Mouse (Mus musculus): Measurements from ENCODE around the gene Atf7ip.
"Not testable (repeated sequence)": the region's sequence is repeated elsewhere in the genome, so short reads cannot be mapped to it uniquely, and the experiment has no call there.

The Atf7ip gene

DNA sequence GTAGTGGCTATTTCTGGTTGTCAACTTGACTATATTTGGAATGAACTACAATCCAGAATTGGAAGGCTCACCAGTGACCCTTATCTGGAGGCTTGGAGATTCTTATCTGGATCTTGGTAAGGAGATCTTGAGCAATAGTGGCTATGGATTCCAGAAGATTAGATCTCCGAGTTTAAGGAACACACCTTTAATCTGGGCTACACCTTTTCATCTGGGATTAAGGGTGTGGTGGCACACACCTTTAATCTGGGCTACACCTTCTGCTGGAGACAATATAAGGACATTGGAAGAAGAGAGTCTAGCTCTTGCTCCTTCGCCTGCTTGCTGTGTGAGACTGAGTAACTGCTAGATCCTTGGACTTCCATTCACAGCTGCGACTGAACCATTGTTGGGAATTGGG lies at the start of gene Atf7ip:
Gene Atf7ip, plus strand, starts transcription at position 301 of the 400 bp plus-strand sequence.
- DNase-seq = not testable (repeated sequence)

DNA sequence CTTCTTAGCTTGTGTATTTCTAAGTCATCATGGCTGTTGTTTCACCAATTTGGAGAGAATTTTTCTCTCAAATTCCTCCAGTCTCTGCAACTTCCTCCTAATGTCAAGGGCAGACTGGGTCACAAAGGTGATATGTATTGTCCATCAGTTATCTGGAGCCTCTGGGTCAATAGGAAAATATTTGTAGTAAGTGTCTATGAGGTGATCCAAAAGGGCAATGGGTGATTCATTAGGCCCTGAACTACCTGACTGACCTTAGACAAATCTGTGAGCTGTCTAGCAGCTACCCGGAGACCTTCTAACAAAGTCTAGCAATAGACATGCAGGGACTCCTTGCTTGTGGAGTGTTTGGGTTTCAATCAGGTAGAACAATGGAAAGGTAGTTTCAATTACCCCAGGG lies 49.7 kb upstream of the Atf7ip start:
- DNase-seq = no peak

DNA sequence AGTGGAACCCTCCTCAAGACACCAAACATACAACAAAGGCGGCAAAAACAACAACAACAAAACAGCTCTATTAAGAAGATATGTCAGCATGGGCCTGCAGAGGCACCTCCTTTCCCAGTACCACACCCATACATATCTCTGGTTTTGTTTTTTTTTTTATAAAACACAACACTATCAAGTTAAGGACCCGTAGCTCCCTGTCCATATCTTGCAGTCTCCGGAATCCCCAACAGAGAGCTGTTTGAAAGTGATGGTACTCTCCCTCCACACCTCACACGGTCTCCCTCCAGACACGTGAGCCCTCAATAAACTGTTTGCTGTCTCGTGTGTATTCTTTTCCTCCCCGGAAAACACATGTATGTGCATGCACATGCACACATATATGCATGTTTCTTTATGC lies 46.8 kb upstream of the Atf7ip start:
- DNase-seq = no peak

DNA sequence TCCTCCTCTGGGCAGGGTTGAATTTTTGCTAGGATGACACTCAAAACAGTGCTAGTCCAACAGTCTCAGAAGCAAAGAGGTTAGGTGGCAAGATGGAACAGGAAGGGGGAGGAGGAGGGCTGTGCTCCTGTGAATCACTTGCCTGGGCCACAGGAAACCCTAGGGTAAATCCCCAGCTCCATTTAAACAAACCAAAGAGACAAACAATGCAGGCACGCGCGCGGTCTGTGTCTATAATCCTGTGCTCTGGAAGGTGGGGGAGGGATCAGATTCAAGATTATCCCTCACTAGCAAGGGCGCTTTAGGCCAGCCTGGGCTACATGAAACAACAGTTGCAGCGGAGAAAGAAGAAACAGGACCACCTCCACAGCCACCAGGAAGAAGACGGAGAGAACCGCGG lies 42.5 kb upstream of the Atf7ip start:
- no peak for DNase-seq

DNA sequence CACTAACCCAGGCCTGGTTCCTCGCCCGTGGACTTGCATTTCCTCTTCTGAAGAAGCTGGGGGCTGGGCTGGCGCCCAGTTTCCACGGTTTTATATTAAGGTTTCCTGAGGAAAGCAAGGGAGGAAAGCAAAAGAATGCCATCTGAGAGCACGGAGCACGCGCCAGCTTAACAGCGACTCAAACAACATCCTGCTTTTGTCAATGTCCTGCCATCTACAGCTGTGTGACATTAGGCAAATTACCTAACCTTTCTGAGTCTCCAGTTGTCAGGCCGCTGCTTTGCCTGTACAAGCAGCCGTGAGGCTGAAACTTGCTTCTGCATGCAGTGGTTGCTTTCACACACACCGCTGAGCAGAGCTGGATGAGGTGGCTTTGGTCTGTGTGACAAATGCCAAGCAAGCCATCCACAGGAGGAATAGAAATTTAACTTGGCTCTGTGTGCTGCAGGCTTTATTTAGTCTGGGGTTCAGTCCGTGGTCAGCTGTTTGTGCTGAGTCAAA lies 41.8 kb upstream of the Atf7ip start:
- peak; percentile 65 for DNase-seq

DNA sequence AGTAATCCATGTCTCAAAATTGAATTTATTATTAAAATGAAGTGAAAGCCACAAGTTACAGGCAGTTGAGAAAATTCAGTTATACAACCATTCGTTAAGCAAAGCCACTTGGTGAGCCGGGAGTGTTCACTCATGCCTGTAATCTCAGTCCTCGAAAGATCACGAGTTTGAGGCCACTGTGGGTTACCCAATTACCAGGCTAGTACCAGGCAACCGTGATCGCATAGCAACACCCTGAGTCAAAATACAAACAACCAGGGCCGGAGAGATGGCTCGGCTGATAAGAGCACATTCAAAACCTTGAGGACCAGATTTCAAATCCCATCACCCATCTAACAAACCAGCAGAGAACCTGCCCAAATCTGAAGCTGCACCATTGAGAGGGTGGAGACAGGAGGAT lies 40.9 kb upstream of the Atf7ip start:
- DNase-seq = peak; percentile 83

DNA sequence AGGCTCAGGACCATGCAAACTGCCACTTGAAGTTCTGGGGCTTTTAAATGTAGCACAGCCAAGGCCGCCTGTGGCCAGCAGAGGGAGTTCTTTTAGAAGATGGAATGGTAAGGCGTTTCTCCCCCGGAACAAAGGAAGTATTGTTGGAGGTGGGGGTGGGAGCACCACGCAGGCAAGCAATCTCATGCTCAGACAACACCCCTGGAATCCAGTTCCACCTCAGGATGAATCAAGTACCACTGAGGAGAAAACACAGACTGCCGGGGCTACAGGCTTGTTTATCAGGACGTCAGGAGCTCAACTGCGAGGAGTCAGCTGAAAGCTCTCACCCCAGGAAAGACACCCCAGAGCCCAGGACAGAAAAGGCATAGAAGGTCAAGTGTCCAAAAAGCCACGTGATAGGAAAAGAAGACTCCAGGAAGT lies 40.0 kb upstream of the Atf7ip start:
- DNase-seq = peak; percentile 46

DNA sequence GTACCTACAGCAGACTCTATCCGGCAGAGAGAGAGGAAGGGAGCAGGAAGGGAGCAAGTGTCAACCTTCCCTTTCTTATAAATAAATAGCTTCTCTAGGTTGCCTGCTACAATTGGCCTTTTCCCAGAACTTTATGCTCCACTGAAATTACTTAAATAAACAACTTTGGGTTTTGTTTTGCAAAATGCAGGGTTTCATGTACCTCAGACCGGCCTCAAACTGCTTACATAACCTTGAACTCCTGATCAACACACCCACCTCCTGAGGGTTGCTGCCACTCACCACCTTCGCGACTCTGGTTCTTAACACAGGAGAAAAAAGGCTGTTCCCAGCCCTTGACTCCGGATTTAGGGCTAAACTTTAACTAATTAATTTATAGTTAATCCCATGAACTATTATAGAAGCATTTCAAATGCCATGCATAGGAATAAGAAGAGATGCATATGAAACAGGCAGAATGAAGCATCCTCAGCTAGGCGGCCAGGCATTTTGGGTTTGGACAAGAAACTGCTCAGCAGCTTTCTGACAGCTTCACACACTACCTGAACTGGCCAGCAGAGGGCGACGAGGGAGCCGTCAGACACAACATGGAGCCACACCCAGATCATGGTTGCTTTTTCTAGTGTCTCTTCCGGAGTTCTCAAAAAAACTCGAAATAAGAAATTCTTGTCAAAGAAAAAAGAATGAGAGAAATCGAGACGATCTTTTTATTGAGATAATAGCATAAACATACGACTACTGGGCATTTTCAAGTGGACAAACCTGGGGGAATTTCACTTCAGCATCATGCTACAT lies 38.8 kb upstream of the Atf7ip start:
- DNase-seq = peak; percentile 79

DNA sequence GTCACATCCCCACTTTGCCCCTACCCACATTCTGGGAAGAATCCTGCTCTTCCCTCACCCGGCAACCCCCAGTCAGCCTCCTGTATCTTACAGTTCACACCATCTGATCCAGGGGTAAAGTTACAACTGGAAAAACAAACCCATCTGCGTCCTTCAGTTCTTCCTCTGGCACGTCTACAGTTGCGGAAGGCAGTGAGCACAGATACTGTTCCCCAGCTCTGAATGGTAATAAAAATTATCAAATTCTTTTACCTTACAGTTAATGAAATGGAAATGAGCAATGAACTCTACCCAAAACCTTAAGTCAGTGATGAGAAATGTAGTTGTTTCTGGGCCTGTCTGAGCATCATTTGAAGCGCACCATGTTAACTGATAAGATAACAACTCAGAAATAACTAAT lies 38.1 kb upstream of the Atf7ip start:
- no peak for DNase-seq

DNA sequence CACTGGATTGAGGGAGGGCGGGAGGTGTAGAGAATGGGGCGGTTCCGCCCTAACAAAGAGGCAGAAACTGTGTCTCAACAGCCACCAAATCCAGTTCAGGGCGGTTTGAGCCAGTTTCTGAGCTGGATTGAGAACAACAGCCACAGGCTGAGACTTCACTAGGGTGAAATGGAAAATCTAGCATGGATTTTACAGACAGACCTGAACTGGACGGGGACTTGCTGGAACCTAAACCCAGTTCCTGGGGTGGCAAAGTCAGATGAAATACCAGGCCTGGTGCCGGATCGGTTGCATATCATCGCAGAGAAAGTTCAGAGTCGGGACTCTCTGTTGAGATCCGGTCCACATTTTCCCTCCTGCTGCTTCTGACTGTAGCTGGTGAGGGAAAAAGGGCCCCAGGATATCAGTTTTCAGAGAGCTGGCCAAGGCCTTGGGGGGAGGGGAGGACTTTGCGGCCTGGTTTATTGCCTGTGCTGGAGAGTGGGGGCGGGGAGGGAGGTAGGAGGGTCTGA lies 37.5 kb upstream of the Atf7ip start:
- peak; percentile 95 for DNase-seq

DNA sequence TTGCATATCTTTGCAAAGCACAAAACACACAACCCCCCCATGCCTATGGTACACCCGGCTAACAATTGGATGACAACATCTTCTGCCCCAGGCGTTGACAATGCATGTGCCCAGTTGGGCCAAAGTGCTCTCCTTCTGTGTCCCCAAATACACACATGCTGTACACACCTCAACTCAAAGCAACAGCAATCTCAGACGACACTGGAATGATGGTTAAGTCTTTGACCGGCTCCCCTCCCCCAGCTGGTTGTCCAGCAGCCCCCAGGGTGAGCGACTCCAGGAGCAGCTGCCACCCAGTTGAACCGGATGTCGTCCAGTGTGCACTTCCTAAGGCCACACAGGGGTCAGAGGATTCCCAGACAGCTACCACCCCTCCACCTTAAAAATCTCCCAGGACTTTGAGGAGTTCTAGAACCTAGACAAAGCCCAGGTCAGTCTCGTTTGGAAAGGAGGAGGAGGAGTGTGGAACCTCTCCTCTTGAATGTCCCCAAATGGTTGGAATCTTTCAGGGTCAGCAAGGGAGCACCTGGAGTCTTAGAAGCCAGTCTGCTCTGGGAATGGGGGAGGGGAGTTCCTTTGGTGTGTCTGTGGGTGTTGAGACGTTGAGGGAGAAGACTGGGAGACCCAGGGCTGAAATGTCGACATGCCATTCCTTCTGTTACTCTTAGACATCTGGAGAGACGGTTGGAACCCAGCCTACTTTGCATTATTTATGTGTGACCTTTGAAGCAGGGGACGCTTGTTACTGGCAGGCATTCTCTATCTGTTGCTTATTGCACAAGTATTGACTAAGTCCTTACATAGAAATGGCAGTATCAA lies 36.8 kb upstream of the Atf7ip start:
- DNase-seq = no peak

DNA sequence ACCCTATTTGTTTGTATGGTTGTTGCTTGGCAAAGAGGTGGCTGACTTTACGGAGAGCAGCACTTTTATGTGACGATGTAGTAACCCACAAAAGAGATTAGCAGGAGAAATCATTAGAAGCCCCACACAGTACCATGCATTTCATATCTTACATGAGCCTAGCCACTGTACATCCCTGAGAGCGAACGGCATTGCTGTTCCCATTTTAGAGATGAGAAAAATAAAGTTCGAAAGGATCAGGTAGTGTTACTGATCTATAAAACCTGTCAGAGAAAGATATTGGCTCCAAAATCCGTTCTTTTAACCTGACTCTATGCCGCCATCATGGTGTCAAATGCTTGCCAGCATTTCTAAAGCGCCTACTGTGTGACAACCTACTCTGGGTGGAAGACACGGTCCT lies 36.2 kb upstream of the Atf7ip start:
- DNase-seq = no peak

DNA sequence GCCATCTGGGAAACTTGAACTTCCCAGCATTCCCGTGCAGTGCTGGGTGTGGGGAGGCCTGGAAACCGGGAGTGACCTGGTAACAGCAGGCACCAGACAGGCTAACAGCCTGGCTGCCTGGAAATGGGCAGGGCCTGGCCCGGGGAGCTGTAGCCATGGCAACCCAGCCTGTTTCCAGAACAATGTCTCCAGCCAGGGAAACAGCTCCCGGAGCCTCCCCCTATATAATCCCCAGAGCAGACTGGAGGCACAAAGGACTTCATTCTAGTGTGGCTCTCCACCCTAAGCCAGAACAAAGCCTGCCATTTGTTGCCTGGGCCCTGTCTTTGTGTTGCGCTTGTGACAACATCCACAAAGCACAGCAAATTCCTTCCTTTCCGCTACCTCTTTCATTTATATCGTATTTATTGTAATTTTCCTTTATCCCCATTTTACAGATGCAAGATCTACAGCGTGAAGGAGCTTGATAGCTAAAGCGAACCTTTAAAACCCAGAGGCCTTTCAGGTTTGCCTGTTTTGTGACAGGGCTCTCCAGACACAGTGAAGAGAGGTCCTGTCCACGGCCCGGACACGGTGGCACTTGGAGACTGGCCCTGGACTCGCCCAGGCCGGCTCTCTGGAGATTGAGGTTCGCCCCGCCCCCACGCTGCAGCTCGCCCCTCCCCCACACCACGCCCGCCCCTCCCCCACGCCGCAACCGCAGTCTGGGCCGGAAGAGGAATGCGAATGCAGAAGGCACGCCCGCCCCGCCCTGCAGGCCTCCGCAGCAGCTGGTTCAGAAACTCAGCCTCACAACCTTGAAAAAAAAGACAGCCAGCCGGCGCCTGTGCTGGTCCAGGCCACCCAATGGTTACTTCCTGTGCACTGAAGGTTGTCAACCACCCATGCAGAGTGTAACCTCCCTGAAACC lies 35.4 kb upstream of the Atf7ip start:
- peak; percentile 81 for DNase-seq

DNA sequence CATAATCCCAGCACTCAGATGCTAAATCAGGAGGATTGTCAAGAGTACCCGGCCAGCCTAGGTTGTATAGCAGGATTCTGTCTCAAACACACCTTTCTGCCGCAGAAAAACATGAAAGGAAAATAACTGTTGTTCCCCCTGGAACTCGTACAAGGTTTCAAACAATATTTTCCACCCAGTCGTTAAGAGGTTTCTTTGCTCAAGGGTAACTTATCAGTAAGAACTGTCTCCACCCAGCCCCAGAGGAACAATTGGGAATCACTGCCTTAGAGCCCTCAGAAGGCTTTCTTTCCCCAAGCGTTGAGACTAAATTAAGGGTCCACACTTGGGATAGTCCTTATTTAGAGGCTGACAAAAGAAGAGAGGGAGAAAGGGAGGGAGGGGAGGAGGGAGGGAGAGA lies 34.4 kb upstream of the Atf7ip start:
- DNase-seq = no peak

DNA sequence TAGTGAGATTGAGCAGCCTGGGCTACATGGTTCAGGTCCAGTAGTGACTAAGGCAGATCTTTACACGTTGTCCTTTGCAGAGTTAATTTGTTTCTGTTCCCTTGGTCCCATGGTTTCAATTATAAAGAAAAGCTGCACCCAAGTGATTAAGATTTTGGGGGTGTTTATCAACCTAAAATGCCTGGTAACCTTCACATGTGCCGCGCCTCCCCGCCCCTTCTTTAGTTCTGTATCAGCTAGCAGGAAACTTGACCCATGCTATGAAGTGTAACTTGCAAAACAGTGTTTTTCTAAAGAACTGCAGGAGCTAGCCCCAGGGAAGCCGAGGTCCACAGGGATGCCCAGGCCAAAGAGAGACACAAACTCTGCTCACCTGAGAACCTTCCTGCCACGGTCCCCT lies 33.2 kb upstream of the Atf7ip start:
- DNase-seq = no peak

DNA sequence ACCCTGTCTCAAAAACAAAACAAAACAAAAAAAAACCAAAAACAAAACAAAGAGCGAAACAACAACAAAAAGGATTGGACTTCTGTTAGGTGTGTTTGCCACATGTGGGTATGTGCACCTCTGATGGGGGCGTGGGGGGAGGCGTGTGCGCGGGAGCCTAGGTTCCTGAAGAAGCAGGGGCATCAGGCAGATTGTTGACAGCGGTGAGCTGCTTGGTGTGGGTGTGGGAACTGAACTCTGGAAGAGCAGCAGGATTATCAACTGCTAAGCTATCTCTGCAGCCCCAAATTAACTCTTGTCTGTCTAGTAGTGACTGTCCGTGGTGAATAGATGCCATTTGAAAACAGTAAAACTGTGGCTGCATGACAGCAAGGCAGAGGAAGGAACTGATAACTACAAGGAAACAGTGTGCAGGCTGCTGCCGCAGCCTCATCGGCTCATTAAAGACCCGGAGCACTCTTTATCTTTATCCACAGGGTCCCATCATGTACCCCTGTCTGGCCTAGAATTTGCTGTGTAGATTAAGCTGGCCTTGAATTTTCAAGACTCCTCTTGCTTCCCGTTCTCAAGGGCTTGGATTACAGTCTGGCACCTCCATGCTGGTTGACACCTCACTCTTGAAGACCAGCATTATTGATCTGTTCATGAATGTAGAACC lies 32.4 kb upstream of the Atf7ip start:
- DNase-seq = no peak

DNA sequence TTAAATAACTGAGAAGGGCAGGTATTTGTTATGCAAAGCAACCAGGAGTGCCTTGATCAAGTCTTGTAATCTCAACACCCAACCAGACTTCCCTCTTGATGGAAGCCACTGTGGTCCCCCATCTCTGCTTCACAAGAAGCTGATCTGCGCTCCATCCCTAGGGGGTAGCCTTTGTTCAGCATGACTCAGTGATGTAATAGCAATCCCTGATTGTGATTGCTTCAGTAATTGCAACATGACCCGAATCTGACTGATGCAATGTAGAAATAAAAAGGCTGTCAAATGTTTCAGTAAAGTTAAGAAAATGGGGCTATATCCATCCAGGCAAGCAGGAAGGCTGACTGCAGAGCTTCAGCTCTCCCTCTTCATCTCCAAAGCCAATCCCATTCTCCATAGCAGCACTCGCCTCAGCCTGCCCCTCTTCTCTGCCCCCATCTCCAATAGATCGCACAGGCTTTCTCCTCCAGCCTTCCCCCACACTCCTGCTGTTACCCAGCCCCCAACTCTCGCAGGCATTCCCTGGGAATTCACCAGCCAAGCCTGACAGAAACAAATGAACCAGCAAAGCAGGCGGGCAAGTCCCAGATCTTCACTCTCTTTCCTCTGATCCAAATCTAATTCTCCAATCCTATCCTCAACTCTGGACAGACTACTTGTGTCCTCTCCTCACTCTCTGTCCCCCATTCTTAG lies 30.7 kb upstream of the Atf7ip start:
- no peak for DNase-seq

DNA sequence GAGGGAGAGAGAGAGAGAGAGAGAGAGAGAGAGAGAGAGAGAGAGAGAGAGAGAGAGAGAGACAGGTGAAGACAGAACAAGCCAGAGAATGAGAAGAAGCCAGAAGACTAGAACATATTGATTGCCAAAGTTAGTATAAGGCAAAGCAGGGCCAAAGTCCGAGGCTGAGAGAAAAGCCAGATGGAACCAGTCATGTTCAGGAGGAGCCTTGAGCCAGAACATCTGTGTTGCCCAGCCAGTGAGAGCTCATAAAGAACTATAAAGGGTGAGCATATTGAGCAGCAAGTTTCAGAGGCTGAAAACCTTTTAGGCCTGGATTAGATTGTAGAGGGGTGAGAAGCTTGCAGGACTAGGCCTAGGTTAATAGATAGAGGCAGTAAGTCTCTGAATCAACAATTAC lies 28.1 kb upstream of the Atf7ip start:
- DNase-seq = no peak

DNA sequence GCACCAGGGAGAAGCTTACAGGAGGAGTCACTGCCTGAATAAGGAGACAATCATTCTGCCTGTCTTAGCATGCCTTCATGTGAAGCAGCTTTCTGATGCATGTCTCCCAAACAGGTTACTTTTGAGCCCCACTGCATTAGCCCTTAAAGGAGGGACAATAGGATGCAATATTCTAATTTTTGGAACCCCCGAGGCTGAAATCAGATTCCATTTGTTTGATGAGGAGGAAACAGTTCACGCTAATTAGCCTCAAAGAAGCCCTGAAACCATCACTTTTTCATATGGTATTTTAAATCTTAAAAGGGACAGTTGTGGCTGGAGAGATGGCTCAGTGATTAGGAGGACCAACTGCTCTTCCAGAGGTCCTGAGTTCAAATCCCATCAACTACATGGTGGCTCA lies 22.4 kb upstream of the Atf7ip start:
- DNase-seq = no peak

DNA sequence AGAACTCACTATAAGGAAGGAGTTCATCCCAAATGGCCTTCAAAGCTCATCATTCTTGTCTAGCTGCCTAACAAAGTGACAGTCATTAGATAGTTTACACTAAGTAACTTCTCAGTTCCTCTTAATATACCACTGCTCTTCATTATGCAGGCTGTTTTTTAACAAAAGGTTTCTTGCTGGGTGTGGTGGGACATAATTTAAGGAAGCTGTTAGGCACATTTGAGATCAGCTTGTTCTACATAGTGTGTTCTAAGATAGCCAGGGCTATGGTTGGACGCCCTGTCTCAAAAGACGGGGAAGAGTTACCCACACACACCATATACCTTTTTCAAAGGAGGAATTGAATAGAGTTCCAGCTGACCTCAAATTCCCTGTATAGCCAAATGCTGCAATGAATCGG lies 21.9 kb upstream of the Atf7ip start:
- no peak for DNase-seq

DNA sequence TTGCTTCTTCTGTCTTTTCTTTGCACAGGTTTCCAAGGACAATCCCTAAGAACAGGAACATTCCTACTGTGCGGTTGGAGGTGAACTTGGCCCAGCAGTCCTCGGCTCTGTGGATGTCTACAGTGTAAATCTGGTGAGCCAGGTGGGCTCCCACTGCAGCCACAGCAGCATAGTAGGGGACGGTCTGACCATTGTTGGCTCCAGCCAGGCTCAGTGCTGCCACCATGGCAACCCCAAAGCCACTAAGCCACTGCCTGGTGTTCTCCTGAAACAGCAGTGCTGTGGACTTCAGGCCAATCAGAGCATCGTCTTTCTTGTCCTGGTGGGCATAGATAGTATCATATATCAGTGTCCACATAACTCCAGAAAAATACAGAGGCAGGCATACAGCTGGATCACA lies 19.8 kb upstream of the Atf7ip start:
- DNase-seq = no peak
